Mouse (Mus musculus): ENCODE measurements around the gene Usp7. TPM values are rescaled to one million over a fixed set of nuclear protein-coding genes. Genes with fewer than 3 reads are reported as not detected.

Usp7 gene
- total RNA-seq, 2 experiments from 2014 or later = 153 to 157 TPM

GRCm38 (mm10) chr16:8725807-8726206, 66.3 kb downstream of the Usp7 start:
- no peak for DNase-seq (ENCODE audit: low spot score in 2 of 2)

- DNase-seq (ENCODE audit: low spot score in 2 of 2) = no peak
These were observed 68.1 kb downstream of the Usp7 start for GRCm38 (mm10) chr16:8724031-8724430.

- no peak for DNase-seq (ENCODE audit: low spot score in 2 of 2)
These were observed 71.7 kb downstream of the Usp7 start for GRCm38 (mm10) chr16:8720447-8720846.

DNA sequence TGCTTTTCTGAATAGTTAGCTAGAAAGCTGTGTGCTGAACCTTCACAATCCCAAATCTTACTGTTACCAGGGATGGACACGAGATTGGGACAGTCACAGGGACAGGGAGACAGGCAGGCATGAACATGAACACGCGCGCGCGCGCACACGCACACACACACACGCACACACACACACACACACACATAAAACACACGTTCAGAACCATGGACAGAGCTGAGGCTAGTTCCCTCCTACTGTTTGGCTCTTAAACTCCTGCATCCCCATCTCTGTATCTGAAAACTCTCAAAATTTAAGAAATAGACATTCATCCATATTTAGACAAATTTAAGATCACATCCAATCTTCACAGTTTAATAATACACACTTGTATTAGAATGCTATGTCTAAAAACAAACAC, 74.4 kb downstream of the Usp7 start:
- no peak for DNase-seq (ENCODE audit: low spot score in 2 of 2)

DNA sequence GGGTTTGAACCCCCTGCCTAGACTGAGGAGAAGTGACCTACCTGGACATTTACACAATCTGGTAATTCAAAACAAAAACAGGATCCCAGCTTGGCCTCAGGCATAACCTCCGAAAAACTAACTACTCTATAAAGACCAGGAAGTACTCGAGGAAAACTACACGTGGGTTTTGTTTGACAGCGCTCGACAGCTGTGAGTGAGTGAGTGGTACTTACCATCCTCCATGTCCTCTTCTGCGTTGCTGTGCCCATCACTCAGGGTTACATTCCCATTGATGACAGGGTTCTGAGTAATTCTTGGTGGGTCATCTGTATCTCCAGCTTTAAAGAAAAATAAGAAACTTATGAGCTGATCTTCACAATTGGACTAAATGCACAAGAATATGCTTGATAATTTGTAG, 75.8 kb downstream of the Usp7 start:
- no peak for DNase-seq (ENCODE audit: low spot score in 2 of 2)

DNA sequence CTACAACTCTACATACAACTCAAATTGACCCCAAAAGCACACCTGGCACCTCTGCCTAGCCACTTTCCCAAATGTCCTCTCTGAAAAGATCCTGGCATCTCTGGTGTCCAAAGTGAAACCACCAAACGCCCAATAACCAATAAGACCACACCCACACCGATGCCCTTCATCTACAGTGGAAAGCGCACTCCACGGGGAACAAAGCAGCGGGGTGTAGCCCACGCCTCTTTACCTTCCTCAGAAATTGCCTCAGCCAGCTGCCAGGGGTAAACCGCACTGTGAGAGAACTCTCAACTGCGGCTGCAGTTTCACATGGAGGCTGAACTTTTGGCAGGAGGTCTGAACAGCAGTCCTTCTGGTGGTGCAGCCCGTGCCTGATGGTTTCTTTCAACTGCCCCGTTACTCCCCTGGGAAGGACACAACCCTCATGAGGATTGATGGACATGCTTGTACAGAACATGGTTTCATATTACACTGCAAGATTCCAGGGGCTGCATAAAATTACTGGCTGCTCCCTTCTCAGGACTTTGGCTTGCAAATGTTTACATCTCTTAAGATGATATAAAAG, 76.5 kb downstream of the Usp7 start:
- DNase-seq (ENCODE audit: low spot score in 2 of 2) = no peak

DNA sequence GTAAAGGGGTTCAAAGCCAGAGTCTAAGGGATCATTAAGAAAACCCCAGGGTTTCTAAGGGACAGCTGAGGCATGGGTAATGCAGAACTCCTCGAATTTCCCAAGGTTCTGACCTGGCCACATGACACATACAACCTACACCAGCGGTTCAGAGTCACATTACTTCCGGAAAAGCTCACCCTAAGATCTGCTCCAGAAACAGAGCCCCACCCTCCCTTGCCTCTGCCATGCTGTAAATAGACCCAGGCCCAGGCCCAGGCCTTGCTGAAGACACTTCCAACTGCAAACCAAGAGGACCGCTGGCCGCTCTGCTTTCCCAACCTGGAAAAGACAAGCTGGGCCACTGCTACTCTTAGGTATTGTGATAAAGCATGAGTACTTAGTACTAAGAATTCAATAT, 77.3 kb downstream of the Usp7 start:
- DNase-seq (ENCODE audit: low spot score in 2 of 2) = no peak

GRCm38 (mm10) chr16:8711998-8712397, 80.1 kb downstream of the Usp7 start:
- DNase-seq (ENCODE audit: low spot score in 2 of 2) = no peak

DNA sequence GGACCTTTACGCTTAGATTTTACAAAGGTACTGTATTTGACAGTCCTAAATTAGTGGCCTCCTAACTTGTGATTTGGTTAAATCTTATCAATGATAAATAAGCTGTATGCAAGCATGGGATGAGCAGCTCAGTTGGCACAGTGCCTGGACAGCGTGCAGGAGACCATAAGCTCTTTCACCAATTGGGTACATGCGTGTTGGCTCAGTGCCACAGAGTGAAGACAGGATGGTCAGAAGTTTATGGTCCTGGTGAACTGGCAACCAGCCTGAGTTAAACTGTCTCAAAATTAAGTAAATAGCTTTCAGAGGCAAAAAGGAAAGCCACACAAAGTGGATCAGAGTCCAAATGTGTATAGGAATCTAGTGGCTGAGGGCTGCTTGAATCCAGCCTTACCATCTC, 91.5 kb downstream of the Usp7 start:
- no peak for DNase-seq (ENCODE audit: low spot score in 2 of 2)

DNA sequence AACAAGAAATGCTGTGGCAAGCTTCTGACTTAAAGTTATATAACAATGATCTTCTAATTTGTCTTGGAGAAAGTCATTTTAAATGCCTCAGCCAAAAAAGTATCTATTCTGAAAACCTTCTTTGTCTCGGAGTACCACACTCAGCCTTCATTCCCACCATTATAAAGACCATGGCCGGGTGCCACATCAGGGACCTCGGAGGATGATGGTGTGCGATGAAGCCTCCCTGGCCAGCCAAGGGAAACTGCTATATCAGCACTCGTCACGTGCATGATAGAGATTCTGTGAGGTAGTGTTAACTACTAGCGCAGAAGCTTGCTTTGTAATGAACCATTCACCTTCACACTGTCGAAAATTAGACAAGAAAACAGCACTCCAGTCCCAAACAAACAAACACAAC, 92.6 kb downstream of the Usp7 start:
- DNase-seq (ENCODE audit: low spot score in 2 of 2) = no peak

GRCm38 (mm10) chr16:8691206-8691605, 100.9 kb downstream of the Usp7 start:
- no peak for DNase-seq (ENCODE audit: low spot score in 2 of 2)

DNA sequence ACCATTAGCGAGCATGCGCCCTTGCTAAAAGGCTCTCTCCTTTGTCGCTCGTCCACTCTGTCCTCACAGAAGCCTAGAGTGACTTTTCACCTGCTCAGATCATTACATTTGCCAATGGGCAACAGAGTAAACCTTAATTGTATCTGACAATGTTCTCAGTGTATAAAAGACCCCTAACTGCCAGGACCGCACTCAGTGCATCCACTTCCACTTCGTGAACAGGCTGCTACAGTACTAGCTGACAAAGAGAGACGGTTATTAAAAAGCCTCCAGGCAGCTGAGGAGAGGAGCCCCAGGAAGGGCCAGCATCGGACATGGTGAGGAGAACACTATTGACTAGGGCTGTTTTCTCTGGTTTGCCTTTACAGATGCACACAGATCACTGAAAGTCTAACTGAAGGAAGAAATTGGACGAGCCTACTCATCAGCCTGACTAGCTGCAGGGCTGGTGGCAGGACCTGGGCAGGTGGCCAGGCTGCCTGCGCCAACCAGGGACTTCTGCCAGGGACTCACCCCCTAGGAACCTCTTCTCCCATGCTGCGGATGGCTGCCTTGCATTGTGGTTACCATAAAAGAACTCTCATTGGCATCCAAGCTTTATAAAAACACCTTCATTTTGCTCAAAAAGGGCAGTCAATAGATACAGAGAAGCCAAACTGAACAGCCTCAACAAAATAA, 102.0 kb downstream of the Usp7 start:
- peak; percentile 60 to 77 for DNase-seq (ENCODE audit: low spot score in 2 of 2)

DNA sequence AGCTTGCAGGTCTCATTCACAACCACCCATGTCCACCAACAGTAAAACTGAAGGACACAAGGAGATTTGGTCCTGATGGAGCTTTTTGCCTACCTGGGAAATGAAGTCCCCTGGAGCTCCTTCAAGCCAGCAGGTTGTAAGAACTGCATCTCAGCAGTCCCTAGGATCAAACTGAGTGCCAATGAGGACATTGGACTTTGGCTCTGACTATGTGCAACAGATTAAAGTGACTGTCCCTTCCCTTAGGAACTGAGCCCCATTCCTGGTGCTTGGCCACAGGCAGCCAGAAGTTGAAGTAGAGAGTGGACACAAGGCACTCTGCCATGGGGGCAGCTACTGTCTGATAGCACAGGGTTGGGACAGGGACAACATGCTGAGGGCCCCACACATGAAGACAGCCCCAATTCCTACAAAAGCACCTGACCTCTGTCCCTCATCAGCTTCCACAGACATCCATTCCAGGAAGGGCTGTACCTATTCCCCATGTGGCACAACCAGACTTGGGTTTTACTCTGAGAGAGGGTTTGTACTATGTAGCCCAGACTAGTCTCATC, 104.5 kb downstream of the Usp7 start:
- DNase-seq (ENCODE audit: low spot score in 2 of 2) = no peak

GRCm38 (mm10) chr16:8686871-8687535, 105.1 kb downstream of the Usp7 start:
- DNase-seq (ENCODE audit: low spot score in 2 of 2) = no peak

DNA sequence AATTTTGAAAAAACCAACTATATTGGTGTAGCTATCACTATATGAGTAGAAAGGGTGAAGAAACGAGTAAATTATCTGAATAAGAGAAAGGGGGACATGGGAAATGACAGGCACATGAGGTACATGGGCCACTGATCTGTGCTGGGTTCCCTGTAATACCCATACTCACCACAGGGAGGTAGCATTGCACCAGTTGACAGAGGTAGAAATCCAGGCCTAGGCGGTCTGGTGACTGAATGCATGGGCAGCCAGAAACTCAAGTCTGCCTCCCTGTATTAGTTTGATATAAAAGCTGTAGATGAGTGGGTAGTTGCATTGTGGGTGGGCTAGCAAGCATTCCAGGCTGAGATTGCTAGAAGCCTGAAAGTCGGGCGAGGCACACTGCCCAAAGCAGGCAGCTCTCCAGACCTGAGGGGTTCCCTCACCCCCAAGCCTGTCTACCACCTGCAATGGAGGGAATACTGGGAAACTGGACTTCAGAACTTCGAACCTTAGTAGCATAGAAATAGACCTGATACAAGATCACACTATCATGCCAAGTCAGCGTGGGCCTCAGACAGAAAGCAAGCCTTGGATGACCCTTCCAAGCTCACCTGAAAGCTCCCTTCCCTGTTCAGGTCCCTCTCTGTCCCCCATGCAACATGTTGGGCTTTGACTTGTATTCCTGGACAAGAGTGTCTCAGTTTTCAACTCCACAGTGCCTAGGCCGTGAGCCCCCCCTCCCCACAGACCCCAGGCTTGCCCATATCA, 105.8 kb downstream of the Usp7 start:
- DNase-seq (ENCODE audit: low spot score in 2 of 2) = peak; percentile 87 to 90

GRCm38 (mm10) chr16:8685087-8685486, 107.0 kb downstream of the Usp7 start:
- DNase-seq (ENCODE audit: low spot score in 2 of 2) = no peak

DNA sequence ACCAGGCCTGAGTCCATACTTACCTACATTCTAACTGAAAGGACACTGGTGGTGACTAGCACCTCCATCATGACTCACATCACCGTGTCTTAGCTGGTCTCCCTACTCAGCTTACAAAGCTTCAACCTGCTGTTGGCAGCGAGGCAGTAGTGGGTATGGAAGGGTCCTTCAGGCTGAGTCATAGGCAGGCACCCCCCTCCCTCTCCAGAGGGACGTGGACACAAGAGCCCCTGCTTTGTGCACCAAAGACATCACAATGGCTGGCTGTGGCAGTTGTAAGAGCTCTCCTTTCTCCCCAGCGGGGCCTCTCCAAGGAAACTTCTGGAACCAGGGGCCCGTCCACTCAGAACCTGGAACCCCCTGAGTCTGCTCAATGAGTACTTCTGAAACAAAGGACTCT, 111.6 kb downstream of the Usp7 start, which contains the start of gene Gm5767:
Gene Gm5767 (plus strand): TSS at position 301 of the 400 bp plus-strand sequence.
- no peak for DNase-seq (ENCODE audit: low spot score in 2 of 2)

- no peak for DNase-seq (ENCODE audit: low spot score in 2 of 2)
These were observed 112.3 kb downstream of the Usp7 start for GRCm38 (mm10) chr16:8679780-8680179.

- no peak for DNase-seq (ENCODE audit: low spot score in 2 of 2)
These were observed 113.4 kb downstream of the Usp7 start for GRCm38 (mm10) chr16:8678676-8679075.

GRCm38 (mm10) chr16:8678035-8678434, 114.1 kb downstream of the Usp7 start:
- DNase-seq (ENCODE audit: low spot score in 2 of 2) = no peak

GRCm38 (mm10) chr16:8676800-8677199, 115.3 kb downstream of the Usp7 start:
- peak; percentile 69 to 72 for DNase-seq (ENCODE audit: low spot score in 2 of 2)

DNA sequence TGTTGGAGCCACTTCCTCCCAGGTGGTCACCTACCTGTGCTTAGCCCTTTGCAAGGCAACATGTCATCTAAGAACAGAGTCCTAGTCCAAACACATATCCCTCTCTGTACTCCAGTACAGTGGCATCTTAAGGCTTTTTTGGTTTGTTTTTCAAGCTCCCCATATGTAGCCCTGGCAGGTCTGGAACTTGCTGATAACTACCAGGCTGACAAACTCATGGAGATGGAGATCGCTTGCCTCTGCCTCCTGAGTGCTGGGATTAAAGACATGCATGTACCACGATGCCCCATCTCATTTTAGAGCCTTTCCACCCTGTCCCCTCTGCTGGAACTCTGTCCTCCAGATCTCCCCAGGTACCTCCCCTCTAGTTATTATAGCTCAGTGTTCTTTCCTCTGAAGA, 115.9 kb downstream of the Usp7 start:
- no peak for DNase-seq (ENCODE audit: low spot score in 2 of 2)
